Mouse (Mus musculus) gastrocnemius, postnatal 14 days (tissue): ENCODE data around the gene Zfp420. TPM values are rescaled to one million over a fixed set of nuclear protein-coding genes. Genes with fewer than 3 reads are reported as not detected.

Source experiments
- DNase-seq: peaks from one replicate; pipeline ENCODE4 v3.0.0; 2021; ENCODE audit warnings: mixed read lengths
- intact Hi-C: fragments of 180-260 bp; cut with DNase I; formaldehyde crosslinking; loops from one replicate; pipeline ENCODE4 v1.15.1; 2025; ENCODE audit warnings: low total_unique reads
- microRNA-seq, 2 experiments: library from miRNA; unstranded; fragments of <30 nt; microRNA quantifications; one replicate each; pipeline ENCODE4 v1.2.0; 2021
- total RNA-seq, 2 experiments: library from RNA; stranded (reverse); gene quantifications; 2 replicates each; pipeline ENCODE4 v1.2.3; 2021

Zfp420 gene
- total RNA-seq, 2 experiments from 2014 or later, result 2.2 to 2.6 TPM

DNA sequence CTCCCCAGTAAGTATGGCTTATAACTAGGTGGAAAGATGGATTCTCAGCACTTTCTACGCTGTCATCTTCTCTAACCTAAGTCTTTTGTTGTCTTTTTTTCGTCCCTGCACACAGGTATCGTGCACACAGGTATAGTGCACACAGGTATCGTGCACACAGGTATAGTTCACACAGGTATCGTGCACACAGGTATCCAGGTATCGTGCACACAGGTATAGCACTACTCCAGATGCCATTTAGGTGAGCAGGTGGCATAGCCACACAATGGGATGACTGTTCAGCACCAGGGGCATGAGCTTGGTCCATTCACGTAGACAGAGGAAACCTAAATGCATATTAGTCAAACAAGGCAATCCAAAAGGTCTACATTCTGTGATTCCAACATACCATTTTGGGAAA, 30.7 kb downstream of the Zfp420 start:
- intact Hi-C loops, result no loop called here
- no peak for DNase-seq

DNA sequence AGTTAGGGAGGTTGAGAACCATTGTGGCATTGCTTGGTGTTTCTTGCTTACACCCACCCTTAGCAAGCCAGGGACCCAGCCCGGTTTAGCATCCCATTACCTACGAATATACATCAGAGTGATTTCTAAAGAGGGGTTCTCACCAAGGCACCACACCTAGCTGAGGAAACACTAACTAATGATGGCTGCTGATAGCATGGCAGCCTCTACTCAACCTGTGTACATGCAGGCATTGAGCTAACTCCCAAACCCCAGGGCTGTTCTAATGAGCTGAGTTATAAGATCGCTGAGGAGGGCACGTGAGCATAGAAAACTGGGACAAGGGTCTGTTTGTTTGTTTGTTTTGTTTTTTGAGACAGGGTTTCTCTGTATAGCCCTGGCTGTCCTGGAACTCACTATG, 33.0 kb downstream of the Zfp420 start:
- intact Hi-C loops, result no loop called here
- DNase-seq, result no peak

DNA sequence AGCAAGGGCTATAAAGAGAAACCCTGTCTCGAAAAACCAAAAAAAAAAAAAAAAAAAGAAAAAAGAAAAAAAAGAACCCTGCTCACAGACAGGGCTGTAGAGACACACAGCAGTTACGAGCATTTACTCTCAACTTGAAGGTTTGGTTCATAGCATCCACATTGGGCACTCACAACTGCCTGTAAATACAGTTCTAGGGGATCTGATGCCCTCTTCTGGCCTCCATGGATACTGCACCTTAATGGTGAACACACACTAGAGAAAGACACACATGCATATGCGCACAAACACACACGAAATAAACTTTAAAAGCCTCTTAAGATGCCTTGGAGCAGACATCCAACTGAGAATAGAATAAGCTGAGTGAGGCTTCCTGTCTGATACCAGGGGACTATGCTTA, 38.6 kb downstream of the Zfp420 start:
- no peak for DNase-seq
- intact Hi-C loops, result no loop called here

DNA sequence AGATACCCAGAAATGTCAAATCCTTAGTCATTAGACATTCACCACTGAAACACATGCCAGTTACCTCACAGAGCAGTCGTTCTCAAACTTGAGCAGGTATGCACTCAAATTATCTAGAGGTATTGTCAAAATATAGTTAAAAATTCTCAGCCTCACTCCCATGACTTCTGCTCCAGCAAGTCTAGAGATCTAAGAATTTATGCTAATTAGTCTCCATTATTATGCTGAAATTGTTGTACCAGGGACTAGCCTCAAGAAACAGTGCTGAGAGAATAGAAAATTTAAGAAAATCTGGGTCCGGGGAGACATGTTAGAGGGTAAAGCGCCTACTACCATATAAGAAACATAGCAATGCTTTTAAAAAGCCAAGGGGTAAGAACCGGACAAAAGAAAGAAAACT, 44.3 kb downstream of the Zfp420 start:
- intact Hi-C loops, result no loop called here
- no peak for DNase-seq

DNA sequence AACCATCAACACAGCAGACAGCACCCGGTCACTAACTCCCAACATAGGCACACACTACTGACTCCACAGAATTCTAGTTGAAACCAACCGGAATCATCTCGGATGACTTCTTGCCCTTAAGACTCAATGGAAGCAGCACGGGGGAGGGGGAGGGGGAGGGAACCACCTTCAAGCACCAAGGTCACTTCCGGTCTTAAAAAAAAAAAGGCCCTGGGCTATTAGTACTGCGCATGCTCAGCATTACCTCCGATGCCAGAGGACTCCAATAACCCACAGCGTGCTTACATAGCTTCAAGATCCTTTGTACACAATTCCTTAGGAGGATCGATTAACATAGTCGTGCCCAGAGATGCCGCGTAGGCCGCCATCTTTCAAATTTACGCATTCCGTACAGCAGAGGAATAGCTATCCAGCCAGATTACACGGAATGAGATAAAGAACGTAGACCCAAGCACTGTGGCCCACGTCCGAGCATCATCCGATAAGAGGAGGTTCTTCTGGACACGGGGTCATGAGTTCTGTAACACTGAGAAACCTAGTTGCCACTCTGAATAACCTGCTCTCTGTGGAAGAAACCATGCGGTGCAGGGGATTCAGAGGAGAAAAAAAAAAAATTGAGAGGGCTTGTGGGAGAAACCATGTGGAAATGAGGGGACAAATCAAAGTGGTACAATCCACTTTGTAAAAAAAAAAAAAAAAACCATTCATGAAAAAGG, 46.3 kb downstream of the Zfp420 start, which contains the start of gene Zfp27:
Zfp27 (minus strand) TSS at position 607 of the 716 bp plus-strand sequence.
- intact Hi-C loops, result no loop called here

DNA sequence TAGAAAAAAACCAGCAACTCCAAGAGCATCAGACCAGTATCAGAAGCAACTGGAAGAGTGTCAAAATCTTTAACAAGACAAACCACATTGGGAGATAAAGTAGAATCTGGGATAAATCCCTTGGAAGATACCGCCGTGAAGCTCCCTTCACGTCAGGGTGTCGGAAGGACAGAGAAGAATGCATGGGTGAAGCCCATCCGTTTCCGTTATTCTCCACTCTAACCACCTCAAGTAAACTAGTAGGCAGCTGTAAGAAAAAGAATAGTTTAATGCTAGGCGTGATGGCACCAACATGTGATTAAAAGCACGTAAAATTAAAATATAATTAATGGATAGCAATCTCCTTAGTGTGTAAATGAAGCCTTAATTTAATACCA, 46.9 kb downstream of the Zfp420 start:
- intact Hi-C loops, result no loop called here
- no peak for DNase-seq

More for the DNA sequence above, 46.3 kb downstream of the Zfp420 start, which contains the start of gene Zfp27:
- DNase-seq, result peak; percentile 34

DNA sequence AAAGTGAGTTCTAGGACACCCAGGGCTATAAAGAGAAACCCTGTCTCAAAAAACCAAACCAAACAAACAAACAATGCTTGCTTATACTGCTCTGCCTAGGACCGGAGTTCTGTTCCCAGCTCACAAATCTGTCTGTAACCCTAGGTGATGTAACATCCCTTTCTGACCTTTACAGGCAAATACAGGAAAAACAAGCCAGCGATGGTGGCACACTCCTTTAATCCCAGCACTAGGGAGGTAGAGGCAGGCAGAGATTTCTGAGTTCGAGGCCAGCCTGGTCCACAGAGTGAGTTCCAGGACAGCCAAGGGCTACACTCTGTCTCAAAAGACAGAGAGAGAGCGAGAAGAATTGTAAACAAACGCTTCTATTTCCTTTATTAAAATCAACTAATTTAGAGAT, 47.4 kb downstream of the Zfp420 start:
- intact Hi-C loops, result no loop called here

DNA sequence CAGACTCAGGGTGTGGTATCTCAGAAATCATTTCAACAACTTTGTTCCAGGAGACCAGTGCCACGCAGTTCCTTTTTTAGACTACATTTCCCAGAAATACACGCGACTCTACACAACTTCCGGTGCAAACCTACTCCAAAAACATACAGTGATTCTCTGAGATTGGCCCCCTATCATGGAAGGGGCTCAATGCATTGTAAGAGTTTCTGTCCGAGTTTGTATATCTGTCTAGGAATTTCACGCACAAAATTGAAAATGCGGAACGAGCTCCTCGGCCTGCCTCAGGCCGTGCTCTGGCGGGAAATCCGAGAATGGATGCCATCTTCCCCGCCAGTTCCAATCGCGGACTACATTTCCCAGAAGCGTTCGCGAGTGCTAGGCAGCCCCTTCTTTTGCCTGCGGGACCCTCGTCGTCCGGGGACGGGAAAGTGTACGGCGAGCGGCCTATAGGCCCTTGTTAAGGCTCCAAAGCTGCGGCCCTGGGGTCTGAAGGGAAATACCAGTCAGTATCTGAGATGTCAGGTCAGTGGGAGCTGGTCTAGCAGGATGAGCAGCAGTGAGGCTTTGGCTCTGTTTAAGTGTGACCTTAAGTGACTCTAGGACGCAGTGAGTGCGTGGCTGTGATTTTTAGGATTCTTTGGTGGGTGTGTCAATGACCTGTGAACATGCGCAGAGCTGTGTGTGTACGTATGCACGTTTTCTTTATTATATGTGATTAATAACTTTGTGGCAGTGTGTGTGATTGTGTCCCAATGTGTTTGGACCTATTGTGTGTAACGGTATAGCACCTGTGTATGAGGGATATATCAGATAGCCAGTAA, 48.6 kb downstream of the Zfp420 start, which contains the start of gene Zfp383:
Zfp383 (plus strand) TSS at position 94 of the 821 bp plus-strand sequence.
- intact Hi-C loops, result no loop called here
- DNase-seq, result peak; percentile 82

More for the DNA sequence above, 47.4 kb downstream of the Zfp420 start:
- no peak for DNase-seq

DNA sequence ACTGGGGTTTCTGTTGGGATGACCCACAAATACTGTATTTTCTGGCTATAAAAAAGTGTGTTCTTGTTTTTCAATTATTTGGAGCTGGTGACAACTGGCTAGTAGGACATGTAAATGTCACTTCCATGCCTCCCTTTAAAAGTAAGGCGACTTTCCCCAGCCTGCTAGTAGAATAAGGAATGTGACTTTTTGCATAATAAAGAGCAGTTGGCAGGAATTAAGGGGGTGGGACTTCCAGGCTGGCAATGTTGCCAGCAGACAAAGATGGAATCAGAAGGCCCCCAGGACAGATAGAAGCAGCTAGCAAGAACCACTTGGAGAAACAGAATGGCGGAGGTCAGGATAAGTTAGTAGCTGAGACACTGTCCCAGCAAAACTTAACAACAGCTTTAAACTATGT, 50.5 kb downstream of the Zfp420 start:
- DNase-seq, result no peak
- intact Hi-C loops, result no loop called here

DNA sequence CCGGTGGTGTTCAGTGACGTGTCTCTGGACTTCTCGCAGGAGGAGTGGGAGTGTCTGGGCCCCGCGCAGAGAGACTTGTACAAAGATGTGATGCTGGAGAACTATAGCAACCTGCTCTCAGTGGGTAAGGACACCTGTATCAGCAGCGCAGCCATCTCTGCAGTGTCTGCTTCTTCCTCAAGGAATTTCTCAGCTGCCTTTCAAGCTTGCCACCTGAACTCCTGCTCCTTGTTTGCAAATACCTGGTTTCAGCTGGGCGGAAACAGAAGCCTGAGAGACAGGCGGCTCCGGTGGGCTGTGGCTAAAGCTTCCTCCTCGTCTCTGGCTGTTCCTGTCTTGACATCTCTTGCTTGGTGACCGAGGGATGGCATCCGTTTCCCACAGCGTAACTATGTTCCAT, 52.4 kb downstream of the Zfp420 start:
- intact Hi-C loops, result no loop called here
- no peak for DNase-seq

DNA sequence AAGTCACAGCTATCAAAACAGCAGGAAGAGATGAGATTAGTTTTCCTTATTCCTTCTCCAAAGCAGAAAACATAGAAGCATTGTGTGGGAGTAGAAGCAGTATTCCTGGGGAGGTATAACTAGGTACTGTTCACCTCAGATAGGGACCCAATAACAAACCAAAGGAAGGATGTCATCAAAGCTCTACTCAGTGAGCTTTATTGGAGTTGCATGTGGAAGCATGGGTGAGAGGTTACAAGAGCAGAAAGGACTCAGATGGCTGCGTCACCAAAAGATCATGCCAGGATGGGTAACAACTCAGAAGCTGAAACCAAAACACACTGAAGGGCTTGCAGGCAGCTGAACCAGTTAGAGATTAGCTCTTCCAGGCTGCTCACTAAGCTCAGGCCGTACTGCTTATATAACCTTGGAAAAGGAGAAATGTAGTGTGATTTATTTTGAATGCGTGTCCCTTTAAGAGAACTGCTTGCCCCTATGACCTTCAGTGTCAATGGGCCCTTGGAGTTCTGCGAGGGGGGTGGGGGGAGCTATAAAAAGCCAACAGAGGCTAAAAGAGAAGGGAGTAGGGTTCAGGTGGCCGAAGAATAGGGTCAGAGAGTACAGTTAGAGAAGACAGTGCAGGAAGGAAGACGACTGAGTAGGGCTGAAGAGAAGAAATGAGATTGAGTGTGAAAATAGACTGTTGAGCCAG, 57.7 kb downstream of the Zfp420 start:
- no peak for DNase-seq
- intact Hi-C loops, result no loop called here

DNA sequence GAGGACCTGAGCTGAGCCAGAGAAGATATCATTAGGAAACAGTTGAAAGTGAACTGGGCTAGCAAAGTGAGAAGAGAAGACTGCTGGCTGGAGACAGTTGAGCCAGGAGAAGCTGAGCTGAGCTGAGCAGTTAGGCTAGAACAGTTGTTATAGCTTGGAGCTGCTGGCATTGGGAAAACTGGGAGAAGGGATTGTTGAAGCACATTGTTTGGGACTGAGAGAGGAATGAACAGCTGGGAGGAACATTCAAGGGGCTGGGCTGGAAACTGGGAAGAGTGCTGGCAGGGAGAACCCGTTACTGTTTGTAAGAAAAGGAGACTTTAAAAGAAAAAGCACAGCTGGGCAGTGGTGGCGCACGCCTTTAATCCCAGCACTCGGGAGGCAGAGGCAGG, 58.3 kb downstream of the Zfp420 start:
- intact Hi-C loops, result no loop called here
- DNase-seq, result peak; percentile 12

DNA sequence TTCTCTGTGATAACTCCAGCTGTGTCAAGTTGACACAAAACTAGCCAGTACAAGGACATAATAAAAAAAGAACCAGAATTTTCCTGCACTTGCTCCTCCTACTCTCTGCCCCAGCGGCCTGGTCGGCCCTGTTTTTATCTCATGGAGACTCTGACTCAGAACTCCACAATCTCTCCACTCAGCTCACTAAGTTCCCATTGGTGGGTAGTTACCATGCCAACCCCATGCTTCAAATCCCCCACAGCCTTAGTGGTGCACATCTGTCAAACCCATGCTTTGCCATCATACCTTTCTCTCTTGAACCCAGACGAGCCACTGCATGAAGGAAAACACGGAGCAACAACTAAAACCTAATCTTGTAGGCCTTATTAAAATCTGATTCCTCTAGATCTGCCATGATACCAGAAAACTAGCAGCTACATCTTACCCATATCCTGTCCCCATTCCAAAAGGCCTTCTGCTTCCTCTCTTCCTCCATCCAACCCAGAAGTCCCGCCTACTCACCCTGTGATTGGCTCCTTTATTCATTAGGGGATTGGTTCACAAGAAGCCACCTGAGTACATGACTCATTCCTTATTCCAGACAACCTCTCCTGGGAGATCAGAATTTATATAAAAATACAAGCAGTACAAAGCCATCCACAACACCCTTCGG, 61.8 kb downstream of the Zfp420 start:
- no peak for DNase-seq
- intact Hi-C loops, result no loop called here

DNA sequence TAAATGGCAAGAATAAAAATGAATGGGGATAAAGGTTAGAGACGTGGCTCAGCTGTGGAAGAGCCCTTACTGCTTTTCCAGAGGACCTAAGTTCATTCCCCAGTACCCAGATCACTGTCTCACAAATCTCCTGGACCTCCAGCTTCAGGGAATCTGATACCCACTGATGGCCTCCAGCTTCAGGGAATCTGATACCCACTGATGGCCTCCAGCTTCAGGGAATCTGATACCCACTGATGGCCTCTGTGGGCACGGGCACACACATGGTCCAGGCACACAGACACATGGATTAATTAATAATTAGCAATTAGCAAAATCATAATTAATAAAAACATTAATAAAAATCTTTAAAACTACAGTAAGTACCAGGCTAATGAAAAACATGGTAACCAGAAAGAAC, 63.0 kb downstream of the Zfp420 start:
- intact Hi-C loops, result no loop called here
- peak; percentile 48 for DNase-seq

Small RNA genes lying within 50 kb of the gene (microRNA-seq; reads per million reads assigned to microRNA genes)
- 0 to 1.0 reads per million in 2 experiments for gene Mir7668

Other genes with a start within 250 kb of the Zfp420 start
- gene Catsperg2, start 132.9 kb upstream of the Zfp420 start, total RNA-seq, result not detected
- 1 to 10 TPM; 8.3 to 8.5 TPM for gene Zfp84, start 91.4 kb upstream of the Zfp420 start, total RNA-seq
- 1 to 10 TPM; 2.6 to 3.2 TPM for gene Zfp30, start 76.0 kb upstream of the Zfp420 start, total RNA-seq
- gene Zfp790, start 43.9 kb upstream of the Zfp420 start, total RNA-seq, result 1 to 10 TPM; 9.1 to 9.7 TPM
- under 1 TPM; 0.27 to 0.35 TPM for gene Zfp940, start 6.3 kb upstream of the Zfp420 start, total RNA-seq
- 1 to 10 TPM; 6.0 to 8.0 TPM for gene Zfp27, start 46.6 kb downstream of the Zfp420 start, total RNA-seq
- 1 to 10 TPM; 5.9 to 8.1 TPM for gene Zfp383, start 48.2 kb downstream of the Zfp420 start, total RNA-seq
- gene Zfp74, start 94.1 kb downstream of the Zfp420 start, total RNA-seq, result 1 to 10 TPM; 4.8 to 7.3 TPM
- gene Zfp568, start 124.0 kb downstream of the Zfp420 start, total RNA-seq, result 10 to 100 TPM; 28.5 to 42.5 TPM
- 1 to 10 TPM; 1.5 to 2.0 TPM for gene Zfp14, start 191.4 kb downstream of the Zfp420 start, total RNA-seq
- 1 to 10 TPM; 1.0 to 1.6 TPM for gene Zfp82, start 212.9 kb downstream of the Zfp420 start, total RNA-seq
- gene Gm26920, start 230.4 kb downstream of the Zfp420 start, total RNA-seq, result under 1 TPM in 1 of 2 experiments, not detected in 1; 0.80 TPM
- 1 to 10 TPM; 1.1 to 1.8 TPM for gene Zfp566, start 230.5 kb downstream of the Zfp420 start, total RNA-seq
- 10 to 100 TPM; 29.9 to 33.5 TPM for gene Zfp260, start 234.8 kb downstream of the Zfp420 start, total RNA-seq